Mouse (Mus musculus) ovary, adult 18-20 months (tissue): ENCODE results near the gene Erbb3.

Source experiments
- DNase-seq: peaks from one replicate; pipeline ENCODE4 v3.0.0; 2022; ENCODE audit warnings: low spot score, mixed read lengths

The Erbb3 gene

DNA sequence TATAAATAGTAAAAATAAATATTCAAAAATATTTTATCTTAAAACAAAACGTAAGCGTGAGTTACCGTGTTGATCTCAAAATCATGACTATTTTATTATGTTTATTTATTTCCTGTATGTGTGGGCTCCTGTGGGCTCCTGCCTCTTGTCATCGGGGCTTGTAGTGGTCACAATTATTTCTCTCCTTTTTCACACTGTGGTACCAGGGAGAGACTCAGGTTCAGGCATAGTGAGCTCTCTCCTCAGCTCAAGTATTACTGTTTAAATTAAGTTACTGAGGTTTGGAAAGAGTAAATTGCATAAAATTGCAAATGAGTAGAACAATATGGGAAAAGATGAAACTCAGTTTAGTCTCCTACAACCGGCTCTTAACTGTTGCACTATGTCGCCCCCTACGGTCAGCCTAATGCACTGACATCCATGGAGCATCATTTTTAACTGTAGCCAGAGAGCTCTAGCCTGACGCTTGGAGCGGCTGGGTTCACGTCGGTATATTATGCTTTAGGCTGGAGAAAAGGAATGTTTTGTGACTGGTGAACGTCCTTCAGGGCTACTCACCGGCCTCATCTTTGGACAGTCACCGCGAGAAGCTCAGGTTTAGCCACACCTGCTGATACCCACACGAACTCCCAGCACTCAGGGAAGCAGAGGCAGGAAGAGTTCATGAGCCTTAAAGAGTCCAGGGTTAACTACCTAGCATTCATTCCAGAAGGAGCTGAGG lies 23.1 kb upstream of the Erbb3 start:
- peak; percentile 47 for DNase-seq

GRCm38 (mm10) chr10:128606483-128606882 lies 17.0 kb upstream of the Erbb3 start:
- DNase-seq: no peak

- no peak for DNase-seq
Observed at GRCm38 (mm10) chr10:128602470-128603128, 13.1 kb upstream of the Erbb3 start.

DNA sequence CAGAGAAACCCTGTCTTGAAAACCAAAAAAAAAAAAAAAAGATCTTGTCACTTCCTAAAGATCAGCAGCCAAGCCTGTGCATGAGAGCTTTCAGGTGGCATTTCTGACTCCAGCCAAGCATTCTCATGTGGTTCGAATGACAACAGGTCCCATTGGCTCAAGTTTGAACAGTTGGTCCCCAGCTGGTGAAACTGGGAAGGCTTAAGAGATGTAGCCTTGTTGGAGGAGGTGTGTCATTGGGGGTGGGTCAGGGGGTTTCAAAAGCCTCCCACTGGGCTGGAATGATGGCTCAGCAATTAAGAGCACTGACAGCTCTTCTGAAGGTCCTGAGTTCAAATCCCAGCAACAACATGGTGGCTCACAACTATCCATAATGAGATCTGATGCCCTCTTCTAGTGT lies 12.0 kb upstream of the Erbb3 start:
- no peak for DNase-seq

DNA sequence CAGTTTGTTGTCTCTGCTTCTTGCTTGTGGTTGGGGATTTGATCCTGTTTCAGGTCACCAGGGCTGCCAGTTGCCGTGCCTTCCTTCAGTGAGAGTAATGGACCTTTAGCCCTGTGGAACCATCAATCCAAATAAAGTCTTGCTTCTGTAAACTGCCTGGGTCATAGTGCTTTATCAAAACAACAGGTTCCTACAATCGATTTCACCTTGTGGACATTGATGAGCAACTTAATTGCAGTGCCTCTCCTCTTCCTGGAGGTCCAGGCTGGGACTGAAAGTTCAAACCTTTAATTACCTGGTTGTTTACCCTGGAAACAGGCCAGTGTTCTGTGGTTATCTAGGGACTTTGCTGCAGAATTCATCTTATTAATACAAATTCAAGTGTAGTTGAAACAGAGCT lies 9.0 kb upstream of the Erbb3 start:
- DNase-seq: no peak

DNA sequence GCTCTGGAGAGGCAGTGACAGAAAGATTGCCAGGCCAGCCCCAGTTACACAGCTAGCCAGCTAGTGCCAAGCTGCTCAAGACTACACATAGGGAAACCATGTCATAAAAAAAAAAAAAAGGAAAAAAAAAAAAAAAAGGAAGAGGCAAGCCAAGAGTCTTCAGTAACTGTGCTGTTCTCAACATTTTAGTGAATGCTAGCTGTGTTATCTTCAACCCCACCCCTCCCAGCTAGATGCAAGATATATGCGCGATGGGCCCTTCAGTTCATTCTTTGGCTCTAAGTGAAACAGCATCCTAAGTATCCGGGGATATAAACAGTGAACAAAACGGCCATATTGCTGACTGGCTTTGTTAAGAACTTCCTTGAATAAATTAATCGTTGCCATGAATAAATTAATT lies 3.3 kb upstream of the Erbb3 start:
- DNase-seq: no peak

GRCm38 (mm10) chr10:128591436-128591835 lies 2.0 kb upstream of the Erbb3 start:
- no peak for DNase-seq

GRCm38 (mm10) chr10:128590193-128590690 lies 790 bp upstream of the Erbb3 start:
- no peak for DNase-seq

- DNase-seq: no peak
Observed at GRCm38 (mm10) chr10:128588775-128589463, 533 bp downstream of the Erbb3 start.

DNA sequence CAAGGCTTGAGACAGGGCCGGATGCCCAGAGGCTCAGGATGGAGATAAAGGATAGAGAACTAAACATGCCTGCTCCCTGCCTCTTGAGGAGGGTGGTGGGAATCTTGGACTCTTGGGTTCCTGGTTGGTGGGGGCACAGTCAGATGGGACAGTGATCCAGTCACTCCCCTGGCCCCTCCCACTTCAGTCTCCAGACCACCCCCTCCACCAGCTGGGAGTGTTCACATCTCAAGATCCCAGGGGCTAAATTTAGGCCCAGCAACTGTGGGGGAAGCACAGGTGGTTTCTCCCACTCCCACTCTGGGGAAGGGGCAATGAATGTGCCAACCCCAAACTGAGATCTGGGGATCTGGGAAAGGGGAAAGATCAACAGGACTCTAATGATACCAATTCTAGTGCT lies 1.3 kb downstream of the Erbb3 start:
- DNase-seq: no peak

- no peak for DNase-seq
Observed at GRCm38 (mm10) chr10:128587697-128588096, 1.8 kb downstream of the Erbb3 start.

DNA sequence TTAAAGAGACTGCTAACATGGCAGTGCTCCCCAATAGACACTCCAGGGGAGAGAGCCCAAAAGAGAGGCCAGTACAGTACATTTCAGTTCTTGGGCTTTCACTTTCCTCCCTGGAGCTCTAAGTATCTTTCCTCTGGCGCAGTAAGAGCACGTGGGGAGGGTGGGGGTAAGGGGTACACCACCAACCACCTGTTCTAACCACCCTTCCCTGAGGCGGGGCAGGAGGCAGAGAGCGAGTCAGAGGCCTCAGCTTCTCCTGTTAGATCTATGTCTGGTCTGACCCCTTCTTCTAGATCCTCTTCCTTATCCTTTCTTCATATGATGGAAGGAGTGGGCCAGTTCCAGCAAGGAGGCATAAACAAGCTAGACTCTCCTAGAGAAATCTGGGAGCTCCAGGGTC lies 2.3 kb downstream of the Erbb3 start:
- DNase-seq: no peak

DNA sequence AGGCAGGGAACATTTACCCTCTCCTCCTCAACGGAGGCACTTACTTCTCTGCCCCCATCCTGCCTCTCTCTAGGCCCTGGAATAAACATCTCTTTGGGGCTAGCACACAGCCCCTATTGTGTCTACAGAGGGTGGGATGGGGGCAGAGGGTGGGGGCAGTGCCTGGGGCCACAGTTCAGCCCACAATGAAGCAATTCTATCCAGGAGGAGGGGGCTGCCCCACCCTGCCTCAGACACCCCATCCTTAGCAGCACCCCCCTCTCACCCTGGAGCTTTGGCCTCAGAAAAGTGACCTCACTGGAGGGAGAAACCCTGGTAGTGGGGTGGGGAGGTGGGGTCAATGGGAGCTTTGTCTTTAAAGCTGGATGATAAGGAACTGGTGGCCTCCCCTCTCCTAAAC lies 2.9 kb downstream of the Erbb3 start:
- no peak for DNase-seq

- no peak for DNase-seq
Observed at GRCm38 (mm10) chr10:128584386-128584785, 5.1 kb downstream of the Erbb3 start.

GRCm38 (mm10) chr10:128583644-128584043 lies 5.8 kb downstream of the Erbb3 start:
- peak; percentile 75 for DNase-seq

GRCm38 (mm10) chr10:128579731-128580130 lies 9.7 kb downstream of the Erbb3 start:
- no peak for DNase-seq

DNA sequence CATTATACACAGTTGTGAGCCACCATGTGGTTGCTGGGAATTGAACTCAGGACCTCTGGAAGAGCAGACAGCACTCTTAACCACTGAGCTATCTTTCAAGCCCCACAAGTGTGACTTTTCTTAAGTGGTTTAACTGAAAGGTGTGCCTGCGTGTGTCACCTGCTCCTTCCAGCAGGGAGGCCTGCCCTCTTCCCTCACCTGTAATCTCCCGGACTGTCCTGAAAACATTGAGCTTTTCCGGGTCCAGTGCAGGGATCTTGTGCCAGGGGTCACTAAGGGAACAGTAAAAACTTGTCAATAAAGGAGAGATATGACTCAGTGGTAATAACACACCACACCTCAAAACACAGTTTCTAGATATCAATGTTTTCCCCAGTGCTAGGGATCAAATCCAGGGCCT lies 10.2 kb downstream of the Erbb3 start:
- DNase-seq: no peak

- no peak for DNase-seq
Observed at GRCm38 (mm10) chr10:128578330-128578729, 11.1 kb downstream of the Erbb3 start.

- DNase-seq: no peak
Observed at GRCm38 (mm10) chr10:128575063-128575462, 14.4 kb downstream of the Erbb3 start.

DNA sequence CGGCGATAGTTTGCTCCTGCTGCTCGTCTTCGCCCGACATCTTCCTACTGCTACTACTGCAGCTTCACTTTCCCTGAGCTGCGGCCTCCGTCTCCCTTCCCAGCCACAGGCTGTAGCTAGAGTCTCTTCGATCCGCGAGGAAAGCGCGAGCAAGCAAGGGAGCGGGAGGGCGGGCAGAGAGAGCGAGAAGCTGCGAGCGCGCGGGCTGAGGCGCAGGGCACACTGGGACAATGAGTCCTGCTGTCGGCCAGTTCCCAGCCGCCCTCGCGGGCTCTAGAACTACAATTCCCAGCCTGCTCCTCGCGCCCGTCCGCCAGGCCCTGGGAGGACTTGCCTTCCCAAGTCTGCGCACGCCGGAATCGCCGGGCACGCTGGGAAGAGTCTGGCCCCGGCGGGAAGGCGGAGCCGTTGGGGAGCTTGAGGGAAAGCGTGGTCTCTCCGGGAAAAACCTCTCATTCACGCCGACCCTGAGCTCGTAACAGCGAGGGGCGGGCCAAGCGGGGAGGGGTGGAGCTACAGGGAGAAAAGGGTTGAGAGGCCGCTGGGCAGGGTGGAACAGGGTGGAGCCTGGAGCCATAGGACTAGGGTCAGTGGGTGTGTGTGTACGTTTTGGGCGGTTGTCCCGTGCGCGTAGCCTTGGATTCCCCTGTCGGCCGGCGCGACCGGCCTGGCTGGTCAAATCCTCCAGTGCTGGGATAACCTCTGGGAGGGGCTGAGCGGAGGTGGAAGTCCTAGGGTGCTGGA lies 23.5 kb downstream of the Erbb3 start, which contains the start of gene Pa2g4:
Gene Pa2g4, minus strand, starts transcription at position 200 of the 744 bp plus-strand sequence.
- peak; percentile 100 for DNase-seq

- no peak for DNase-seq
Observed at GRCm38 (mm10) chr10:128565206-128565787, 24.2 kb downstream of the Erbb3 start.

DNA sequence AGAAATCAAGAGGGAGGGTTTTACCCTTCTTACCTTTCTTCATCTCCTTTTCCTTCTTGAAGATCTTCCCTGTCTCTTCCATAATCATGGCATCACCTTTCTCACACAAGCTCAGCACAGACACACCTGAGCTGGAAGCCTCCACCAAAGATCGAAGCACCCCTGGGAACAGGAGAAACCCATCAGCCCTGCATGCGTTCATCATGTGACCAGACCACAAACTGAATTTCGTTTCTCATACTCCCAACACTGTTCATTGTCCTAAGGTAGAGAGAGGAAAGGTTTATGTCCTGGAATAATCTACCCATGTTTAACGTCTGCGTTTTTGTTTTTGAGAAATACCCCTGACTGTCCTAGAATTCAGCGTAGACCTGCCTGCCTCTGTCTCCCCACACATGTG lies 25.9 kb downstream of the Erbb3 start:
- DNase-seq: no peak
